Mouse (Mus musculus): ENCODE data around the gene Rgs14.

- no peak for TF ChIP-seq POLR2A (IDR thresholded peaks at IDR 0.05; ENCODE audit: insufficient read depth, low read length)
- TF ChIP-seq EP300 (IDR thresholded peaks at IDR 0.05; ENCODE audit: insufficient read depth, low read depth, low read length) = no peak
- no peak for TF ChIP-seq CTCF (IDR thresholded peaks at IDR 0.05; ENCODE audit: low read depth, low read length)
Observed at GRCm38 (mm10) chr13:55338131-55339054, 31.1 kb upstream of the Rgs14 start.
